Mouse (Mus musculus) heart, adult 18-20 months (tissue): ENCODE results near the gene Tent5b. TPM values are rescaled to one million over a fixed set of nuclear protein-coding genes. Genes with fewer than 3 reads are reported as not detected.
A peak's percentile ranks its signal among the peaks of the same experiment; 100 is the strongest.

Experiments
- DNase-seq, 2 experiments: peaks; one replicate each; pipeline ENCODE4 v3.0.0; 2021 to 2022; ENCODE audit warnings: mixed read lengths in 1 of 2
- total RNA-seq, 2 experiments: library from RNA; stranded (reverse); gene quantifications; 2 replicates each; pipeline ENCODE4 v1.2.3; 2021

The Tent5b gene
- total RNA-seq, 2 experiments from 2014 or later: 2.0 to 3.5 TPM

GRCm38 (mm10) chr4:133471135-133471821, 8.7 kb upstream of the Tent5b start:
- DNase-seq: no peak

DNA sequence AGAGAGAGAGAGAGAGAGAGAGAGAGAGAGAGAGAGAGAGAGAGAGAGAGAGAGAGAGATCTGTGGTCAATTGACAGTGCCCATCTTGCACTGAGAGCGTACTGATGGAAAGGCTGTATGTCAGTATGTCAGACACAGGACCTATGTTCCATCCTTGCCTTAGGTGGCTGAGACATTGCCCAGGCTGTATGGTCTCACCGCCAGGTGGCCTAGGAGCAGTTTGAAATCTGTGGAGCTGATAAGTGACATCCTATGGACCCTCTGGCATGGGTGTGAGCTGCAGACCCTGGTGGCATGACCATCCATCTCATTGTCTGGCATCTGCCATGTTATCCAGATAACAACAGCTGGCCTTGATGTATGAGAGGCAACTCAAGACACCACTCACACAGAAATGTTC, 6.1 kb upstream of the Tent5b start:
- no peak for DNase-seq

GRCm38 (mm10) chr4:133480185-133480537, 229 bp downstream of the Tent5b start:
- no peak for DNase-seq

- DNase-seq: no peak
Observed at GRCm38 (mm10) chr4:133480754-133481153, 822 bp downstream of the Tent5b start.

- peak in 1 of 2 experiments; percentile 39 for DNase-seq
Observed at GRCm38 (mm10) chr4:133481488-133481887, 1.6 kb downstream of the Tent5b start.

GRCm38 (mm10) chr4:133482479-133482878, 2.5 kb downstream of the Tent5b start:
- no peak for DNase-seq

DNA sequence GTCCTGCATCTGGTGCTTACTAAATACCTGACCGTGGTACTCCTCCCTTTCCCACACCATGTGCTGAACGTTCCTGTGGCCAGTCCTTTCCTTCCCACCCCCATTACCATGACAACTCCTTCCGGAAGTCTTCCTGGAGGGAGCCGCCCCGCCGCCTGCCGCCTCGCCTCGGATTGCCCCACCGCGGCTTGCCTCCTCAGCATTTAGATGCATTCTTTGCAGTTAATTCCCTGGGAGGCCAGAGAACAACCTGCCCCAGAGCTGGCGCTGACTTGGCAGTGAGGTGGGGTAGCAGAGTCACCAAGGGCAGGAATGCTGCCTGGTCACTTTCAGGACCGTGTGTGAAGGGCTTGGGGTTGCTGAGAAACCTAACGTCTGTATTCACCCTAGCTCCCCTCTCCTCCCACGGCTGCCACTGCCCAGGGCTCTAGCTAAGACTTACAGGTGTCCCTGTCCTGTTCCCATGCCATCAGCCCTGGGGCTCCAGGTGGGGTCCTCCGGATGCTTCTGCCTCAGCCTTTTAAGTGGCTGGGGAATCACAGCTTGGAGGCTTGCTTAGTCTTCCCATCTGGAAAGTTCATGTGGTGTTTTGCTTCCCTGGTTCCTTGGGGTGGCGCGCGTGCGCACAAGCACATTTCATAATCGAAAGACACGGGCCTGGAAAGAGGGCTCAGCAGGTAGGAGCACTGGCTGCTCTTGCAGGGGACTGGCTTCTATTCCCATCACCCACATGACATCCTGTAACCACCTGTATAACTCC, 4.5 kb downstream of the Tent5b start:
- peak; percentile 54 to 73 for DNase-seq

- no peak for DNase-seq
Observed at GRCm38 (mm10) chr4:133485691-133486425, 5.9 kb downstream of the Tent5b start.

DNA sequence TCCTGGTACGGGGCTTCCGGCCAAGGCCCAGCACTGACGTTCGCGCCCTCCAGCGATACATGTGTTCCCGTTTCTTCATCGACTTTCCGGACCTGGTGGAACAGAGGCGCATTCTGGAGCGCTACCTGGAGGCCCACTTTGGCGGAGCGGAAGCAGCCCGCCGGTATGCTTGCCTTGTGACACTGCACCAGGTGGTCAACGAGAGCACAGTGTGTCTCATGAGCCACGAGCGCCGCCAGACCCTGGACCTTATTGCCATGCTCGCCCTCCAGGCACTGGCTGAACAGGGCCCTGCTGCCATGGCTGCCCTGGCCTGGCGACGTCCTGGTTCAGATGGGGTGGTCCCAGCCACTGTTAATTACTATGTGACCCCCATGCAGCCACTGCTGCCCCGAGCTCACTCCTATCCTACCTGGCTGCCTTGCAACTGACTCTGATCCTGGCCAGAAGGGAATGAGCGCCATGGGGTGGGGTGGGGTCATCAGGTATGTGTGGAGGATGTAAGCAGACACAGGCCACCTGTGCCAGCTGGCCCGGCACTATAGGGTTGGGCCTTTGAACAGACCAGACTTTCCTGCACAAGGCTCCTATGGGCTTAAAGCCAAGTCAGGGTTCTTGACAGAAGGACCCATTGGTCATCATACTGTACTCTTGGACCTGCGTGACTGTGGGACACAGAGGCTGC, 6.9 kb downstream of the Tent5b start:
- no peak for DNase-seq

GRCm38 (mm10) chr4:133488619-133489392, 8.9 kb downstream of the Tent5b start:
- DNase-seq: no peak

GRCm38 (mm10) chr4:133489489-133490245, 9.7 kb downstream of the Tent5b start:
- no peak for DNase-seq

GRCm38 (mm10) chr4:133491800-133492199, 11.9 kb downstream of the Tent5b start:
- peak; percentile 80 to 88 for DNase-seq

DNA sequence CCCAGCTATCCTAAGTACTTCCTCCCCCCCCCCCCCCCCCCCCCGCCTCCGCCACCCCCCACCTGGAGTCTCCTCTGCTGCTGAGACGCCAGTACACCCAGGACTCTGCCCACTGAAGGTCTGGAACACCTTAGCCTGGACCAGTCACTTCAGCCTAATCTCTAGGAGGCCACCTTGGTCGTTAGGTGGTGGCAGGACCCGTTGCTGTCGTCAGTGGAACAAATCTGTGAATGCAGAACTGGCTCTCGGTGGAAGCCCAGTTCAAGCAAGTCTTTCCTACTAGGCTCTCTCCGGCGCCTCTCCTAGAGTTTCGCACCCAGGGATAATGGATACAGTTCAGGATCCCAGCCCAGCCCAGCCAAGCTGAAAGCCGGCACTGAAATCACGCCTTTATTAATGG, 14.0 kb downstream of the Tent5b start:
- peak in 1 of 2 experiments; percentile 38 for DNase-seq

DNA sequence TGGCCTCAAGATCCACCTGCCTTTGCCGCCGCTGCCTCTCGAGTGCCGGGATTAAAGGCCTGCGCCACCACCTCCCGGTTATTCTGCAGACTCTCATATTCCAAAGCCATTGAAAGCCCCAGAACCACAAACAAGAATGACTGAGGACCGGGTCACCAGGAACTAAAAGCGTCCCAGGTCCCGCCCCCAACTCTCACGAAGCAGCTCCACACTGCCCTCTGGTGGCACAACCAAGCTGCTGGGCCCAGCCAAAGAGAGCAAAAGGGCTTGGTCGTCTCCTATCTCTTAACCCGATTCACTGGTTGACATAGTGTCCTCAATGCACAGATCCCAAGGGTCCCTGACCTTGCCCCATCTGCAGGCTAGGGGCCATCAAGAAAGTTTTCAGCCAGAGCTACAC, 14.5 kb downstream of the Tent5b start:
- DNase-seq: peak; percentile 92 to 98

- no peak for DNase-seq
Observed at GRCm38 (mm10) chr4:133494867-133495266, 14.9 kb downstream of the Tent5b start.

GRCm38 (mm10) chr4:133495711-133496110, 15.8 kb downstream of the Tent5b start:
- peak; percentile 48 to 61 for DNase-seq

DNA sequence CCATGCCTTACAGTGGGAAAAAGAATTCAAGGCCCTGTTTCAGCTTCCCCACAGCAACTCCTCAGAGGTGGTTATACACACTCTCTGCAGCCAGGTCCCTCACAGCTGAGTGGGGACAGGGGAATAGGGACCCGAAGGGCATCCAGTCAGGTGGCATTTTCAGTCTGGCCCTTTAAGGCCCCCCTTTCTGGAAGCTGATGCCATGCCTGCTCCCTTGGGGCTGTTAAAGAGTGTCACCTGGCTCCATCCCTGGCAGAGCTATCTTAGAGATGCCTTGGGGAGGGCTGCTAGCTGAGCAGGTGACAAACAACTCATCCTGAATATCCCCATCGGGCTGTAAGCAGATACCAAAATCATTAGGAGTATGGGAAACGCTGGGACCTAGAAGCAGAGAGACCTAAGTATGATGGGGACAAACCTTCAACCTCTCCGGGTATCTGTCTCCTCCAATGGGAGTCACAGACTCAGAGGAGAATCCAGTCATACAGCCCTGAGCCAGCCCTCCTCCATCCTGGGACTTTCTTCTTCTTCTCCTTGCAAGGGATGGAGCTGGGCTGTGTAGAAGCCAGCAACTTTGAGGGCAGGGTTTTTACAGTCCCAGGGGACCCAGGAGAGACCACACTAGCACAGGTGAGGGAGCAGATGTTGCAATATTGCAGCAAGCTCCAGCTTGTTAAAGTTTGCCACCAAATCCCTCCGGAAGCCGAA, 17.0 kb downstream of the Tent5b start:
- no peak for DNase-seq

DNA sequence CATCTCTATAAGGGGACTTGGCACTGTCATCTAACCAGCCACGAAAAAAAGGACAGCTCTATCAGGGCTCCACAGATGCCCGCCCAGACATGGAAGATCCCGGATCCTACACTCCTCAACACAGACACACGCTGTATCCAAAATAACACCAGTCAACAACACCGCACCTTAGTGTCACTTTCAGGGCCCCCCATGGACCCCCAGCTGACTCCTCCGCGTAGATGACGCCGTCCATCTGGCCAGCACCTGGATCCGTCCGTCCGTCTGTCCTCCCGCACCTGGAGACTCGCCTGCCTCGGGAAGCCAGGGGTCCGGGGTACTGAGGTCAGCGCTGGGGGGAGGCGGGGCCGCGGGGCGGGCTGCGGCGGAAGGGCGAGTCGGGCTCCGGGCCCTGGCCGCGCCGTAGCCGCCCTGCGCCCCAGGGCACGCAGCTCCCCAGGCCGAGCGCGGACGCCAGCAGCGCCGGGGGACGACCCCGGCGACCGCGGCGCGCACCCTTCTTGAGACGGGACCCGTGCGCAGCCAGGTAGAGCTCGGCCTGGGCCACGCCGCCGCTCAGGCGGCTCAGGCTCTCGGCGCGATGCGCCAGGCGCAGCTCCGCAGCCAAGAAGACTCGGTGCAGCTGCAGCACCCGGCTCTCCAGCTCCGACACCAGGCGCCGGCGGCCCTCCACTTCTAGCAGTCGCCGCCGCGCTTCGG, 17.7 kb downstream of the Tent5b start:
- peak in 1 of 2 experiments; percentile 28 for DNase-seq

DNA sequence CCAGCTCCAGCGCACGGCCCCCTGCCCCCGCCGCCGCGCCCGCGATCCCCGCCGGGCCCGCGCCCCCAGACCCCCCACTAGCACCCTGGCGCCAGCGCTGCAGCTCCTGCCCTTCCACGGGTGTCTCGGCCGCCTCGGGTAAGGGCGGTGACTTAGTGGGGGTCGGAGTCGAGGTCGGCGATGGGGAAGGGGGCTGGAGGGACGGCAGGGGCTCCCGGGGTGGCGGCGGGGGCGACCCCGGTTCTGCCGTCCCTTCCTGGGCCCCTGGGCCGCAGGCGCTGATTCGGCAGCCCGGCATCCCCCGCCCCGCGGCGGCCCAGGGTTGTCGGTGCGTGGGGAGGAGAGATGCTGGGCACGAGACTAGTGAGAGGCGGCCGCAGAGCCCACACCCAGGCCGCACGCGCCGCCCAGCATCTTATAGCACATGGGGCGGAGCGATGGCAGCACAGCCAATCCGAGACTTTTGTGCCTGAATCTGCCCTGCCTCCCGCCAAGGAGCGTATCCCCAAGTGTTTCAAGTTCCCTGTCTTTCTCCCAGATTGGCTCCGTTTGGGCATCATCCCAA, 18.3 kb downstream of the Tent5b start, which contains the start of gene Trnp1:
TSS of gene Trnp1 (minus strand) at position 391 of the 565 bp plus-strand sequence.
- peak; percentile 69 to 79 for DNase-seq
